Mouse (Mus musculus): ENCODE measurements at regions not wholly inside any gene's neighbourhood (a gene's known extent, or its start where the extent isn't known, plus 50 kb on each side); places are given as distances from the start of the nearest gene placed in this dataset.

DNA sequence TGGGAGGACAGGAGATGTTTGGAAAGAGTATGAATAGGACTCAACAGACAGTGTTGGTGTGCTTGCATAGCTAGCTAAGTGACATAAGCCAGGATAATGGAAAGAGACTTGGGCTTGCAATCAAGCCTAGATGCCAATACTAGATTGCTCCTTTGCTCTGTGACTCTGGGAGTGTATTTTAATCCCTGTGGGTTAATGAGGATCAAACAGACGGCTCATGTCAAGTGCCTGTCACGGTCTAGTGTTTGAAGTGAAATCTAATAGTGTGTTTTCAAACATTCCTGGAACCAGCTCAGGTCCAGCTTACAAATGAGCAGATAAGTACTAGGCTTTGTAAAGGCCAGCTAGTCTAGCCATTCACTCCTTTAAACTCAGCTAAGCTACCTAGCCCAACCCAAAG, 64.1 kb upstream of the Ranbp3l start:
- no peak for ATAC-seq (replicated peaks; ENCODE audit: poor library complexity)

DNA sequence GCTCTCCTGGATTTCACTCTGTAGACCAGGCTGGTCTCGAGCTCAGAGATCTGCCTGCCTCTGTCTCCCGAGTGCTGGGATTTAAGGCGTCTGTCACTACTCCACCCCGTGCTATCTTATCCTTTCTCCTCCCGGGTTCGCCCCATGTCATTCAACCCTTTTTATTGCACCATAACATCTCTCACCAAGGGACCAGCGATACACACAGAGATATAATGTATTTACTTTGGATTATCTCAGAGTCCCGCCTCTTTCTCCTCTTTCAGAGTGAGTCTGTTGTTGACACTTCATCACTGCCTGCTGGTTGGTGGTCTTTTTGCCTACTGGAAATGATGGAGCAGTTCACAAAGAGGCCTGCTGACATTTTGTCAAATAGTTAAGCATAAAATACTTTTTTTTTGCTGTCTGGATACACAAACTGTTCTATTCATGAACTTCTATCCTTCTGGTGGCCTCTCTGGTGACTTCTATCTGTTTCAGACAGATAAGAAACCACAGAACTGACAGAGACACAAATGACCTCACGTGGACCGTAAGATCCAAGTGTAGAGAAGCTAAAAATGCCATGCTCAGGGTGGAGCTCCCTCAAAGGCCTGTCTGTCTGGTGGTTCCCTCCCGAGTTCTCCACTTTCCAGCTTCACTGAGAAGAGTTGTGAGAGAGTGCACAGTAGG, 70.1 kb upstream of the Ranbp3l start:
- peak; percentile 72 for ATAC-seq (replicated peaks; ENCODE audit: poor library complexity)

DNA sequence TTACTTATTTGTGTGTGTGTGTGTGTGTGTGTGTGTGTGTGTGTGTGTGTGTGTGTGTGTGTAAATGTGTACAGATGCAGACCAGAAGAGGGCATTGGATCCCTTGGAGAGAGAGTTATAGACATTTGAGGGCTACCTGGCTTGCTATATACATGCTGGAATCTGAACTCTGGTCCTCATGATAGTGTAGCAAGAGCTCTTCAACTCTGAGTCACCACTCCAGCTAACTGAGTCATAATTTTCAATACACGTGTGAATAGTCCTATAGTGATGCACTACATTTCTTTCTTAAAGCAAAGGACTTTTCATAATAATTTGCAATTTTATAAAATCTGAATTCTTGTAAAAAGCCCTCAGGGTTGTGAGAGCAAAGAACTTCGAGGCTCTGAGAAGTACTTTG, 70.9 kb upstream of the Ranbp3l start:
- ATAC-seq (replicated peaks; ENCODE audit: poor library complexity) = no peak

DNA sequence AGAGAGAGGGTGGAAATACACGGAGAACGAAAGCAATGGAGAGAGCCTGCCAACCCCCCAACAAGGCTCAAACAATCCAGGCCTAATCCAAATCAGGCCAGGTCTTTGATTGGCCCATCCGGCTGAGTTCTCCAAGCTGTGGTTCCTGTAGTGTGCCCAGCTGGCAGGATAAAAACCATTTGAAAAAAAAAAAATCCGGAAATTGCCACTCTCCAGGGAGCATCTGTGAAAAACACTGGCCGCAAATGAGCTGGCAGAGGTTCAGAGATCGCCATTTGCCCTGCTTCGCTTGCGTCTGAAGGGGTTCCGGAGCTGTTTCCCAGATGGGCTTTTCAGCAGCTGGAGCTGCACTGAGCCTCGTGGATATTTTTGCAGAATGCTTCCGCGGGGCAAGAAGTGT, 71.4 kb upstream of the Ranbp3l start:
- ATAC-seq (replicated peaks; ENCODE audit: poor library complexity) = no peak

DNA sequence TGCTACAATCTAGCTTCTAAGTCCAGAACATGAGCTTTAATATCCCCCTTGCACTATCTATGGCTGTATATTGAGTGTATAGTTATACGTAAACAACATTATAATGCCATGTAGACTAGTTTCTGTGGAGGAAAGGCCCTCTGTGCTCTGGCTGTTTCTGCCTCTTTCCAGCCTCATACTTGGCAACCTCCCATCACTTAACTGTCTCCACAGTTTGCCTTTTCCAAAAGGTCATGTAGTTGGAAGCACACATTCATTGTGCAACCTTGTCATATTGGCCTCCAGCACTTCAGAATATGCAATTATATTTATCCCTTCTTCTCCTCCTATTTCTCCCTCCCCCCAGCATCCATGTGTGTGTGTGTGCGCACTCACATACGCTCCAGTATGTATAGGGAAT, 82.2 kb upstream of the Ranbp3l start:
- no peak for ATAC-seq (replicated peaks; ENCODE audit: poor library complexity)

DNA sequence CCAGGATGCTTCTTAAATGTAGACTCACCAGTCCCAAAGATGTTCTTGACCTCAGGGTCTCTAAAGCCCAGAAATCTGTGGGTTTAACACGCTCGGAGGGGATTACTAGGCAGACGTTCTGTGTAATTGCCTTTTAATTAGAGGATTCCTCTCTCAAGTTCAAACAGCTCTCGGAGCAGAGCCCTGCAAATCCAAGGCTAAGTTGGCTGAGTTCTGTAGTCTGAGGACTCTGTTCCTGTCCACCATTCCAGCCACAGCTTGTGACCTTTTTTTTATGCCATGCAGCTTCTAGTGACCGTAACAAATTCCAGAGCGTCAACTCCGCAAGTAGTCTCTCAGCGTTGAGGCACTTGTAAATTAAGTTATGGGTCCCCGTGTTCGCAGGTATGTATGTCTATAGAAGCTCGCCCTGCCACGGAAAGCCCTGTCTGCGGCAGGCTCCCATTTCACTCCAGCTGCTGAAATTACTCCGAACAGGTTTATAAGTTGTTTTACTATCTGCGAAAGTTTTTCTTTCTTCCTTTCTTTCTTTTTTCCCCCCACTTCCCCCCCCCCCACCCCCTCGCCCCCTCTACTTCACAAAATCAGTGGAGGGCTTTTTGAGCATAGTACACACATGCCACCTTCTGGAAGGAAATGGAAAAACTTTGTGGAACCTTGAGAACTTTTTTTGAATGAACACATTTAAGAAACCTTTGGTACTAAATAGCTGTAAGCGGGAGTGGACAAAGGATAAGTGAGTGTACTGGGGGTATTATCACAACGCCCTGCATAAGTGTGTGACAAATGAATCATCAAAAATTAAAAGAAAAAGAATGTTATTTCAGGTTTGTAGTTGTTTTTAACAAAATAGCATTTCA, 82.9 kb upstream of the Ranbp3l start:
- no peak for ATAC-seq (replicated peaks; ENCODE audit: poor library complexity)

DNA sequence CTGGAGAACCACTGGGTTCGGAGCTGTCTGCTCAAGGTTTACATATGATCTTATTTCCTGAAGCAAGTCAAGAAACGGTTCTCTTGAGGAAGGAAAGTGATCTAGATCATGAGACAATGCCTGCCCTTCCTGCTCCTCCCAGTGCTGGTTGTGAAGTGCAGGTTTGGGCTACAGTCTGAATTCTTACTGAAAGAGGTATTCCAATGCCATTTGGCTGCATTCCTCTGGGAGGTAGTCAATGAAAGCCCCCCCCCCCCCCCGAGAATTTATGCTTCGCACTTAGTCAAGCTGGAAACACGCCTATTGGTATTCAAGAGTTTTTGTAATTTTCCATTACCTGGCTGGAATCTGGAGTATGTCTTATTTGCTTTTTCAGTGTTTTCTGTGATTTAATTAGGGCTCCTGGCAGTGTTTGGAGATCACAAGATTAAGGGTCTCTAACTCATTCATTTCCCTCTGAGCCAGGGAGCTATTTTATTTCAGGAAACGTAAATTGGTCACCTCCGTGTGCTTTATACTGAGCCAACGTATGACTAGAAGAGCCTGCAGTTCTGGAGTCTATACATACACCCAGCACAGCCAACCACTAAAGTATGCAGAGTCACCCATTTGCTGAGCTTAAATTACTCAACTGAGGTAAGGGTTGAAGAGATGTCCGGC, 84.7 kb upstream of the Ranbp3l start:
- ATAC-seq (replicated peaks; ENCODE audit: poor library complexity) = no peak

DNA sequence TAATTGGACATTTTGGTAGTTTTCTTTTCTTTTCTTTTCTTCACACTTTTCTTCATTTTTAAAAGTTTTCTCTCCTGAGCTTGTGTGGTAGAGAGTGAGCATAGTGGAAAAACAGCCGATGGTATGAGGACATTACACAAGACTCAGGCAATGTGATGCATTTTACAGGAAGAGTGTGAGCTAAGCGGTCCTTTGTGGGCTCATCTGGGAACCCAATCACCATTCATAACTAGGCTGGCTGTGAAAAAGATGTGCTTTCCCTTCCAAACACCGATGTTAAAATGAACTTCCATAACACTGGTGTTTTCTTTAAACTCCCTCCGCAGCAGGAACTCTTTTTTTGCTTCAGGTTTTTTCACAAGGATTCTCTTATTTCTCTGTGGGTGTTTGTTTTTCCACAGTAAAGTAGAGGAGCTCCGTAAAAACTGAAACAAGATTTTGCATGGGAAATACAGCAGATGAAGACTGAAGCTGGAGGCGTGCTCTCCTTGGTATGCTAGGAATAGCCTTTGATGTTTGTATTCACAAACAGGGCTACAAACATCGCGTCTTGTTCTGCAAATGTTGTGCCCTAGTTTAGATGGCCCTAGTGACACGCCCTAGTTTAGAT, 92.8 kb upstream of the Ranbp3l start:
- no peak for ATAC-seq (replicated peaks; ENCODE audit: poor library complexity)

DNA sequence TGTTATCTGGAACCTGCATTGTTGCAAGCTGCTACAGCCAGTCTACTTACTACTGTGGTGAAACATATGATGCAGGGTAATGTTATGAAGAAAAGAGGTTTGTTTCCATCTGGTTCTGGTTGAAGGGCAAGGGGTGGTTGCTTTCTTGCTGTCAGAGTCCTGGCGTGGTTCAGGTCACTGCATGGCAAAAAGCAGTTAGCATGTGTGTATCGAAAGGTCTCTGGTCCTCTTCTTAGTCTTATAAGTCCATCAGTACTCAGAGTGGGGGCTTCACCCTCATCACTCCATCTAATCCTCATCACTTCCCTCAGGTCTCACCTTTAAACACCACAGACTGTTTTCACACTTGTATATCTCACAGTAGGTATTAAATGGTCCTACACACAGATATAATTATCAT, 99.7 kb upstream of the Ranbp3l start:
- no peak for ATAC-seq (replicated peaks; ENCODE audit: poor library complexity)

DNA sequence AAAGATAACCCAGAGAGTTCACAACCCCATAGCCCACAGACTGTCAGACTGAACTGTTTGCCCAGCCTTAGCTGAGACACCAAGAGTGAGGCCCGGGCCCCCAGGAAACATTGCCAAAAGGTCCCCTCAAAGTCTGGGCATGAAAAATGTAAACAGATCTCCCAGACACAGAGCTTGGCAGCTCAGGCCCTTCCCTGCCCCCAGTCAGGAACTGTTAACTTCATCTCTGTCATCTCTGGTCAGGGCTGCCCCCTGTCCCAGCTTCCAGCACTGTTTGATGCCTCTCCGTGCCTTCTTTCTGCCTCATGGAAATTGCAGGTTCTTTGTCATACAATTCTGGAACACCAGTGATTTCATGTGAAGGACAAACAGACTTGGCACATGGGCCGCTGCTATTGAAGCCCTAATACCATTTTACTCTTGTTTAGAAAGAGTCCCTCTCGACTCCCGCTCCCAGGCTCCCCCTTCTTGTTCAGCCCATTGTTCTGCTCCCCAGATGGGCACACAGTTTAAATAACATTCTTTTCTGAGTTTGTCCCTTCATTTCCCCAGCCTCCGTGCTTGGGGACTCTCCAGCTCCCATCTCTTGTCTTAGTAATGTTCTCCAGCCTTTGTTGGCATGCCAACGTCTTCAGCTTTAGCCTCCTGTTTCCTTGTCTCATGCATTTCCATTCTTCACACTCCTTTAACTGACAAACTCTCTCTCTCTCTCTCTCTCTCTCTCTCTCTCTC, 100.4 kb upstream of the Ranbp3l start:
- ATAC-seq (replicated peaks; ENCODE audit: poor library complexity) = no peak

DNA sequence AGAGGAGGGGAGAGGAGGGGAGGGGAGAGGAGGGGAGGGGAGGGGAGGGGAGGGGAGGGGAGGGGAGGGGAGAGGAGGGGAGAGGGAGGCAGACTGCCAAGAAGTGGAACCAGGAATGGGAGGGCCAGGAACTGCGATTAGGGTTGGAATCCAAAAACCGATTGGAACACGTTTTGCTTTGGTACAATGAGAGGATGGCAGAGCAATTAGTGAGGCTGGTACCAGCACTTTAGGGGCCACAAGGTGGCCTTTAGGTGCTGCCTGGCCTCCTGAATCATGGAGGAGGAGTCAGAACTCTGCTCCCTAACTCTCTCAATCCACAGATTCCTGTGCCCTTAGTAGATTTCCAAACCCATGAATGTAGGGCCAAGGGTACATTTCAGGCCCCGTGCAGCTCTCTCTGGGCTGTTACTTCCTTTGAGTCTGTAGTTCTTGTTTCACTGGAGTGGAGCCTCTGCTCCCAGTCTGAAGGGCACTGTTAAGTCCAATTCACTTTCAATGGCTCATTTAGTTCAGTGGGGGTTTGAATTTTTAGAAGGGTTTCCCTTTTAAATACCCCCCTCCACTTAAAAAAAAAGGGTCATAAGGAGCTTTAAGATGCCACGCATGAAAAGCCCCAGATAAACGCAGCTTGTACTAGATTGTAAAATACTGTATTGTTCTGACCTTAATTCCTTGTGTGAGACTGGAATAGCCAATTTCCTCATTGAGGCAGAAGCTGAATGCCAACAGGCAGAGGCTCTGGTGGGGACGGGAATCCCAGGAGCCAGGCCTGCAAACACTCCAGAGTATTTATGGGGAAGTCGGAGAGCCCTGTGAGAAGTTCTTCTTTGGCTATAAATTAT, 102.4 kb upstream of the Ranbp3l start:
- ATAC-seq (replicated peaks; ENCODE audit: poor library complexity) = no peak

DNA sequence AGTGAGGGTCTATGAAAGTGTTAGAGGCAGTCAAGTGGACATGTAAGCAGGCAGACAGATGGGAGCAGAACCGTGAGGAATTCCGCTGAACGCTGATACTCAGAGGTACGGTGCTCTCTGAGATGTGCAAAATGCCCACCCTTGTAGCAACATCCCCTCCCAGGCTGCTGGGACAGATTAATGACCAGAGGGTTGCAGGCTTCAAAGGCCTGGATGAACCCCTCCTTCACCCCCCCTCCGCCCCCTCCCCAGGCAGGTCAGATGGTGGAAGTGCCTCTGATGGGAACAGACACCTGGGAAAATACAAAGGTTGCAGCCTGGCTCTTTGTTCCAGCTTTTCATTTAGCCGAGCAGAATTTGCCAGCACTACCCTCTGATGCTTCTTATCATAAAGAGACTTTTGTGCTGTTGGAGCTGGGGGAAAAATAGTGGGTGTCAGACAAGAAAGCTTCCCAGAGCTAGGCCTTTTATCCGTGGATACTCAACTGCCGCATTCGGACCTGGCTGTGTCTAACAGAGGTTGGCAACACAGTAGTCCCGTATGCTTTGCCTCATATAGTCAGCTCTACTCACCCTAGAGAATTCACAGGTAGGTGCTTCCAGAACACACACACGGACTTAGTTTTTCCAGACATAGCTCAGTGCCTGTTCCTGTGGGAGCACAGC, 111.2 kb upstream of the Ranbp3l start:
- no peak for ATAC-seq (replicated peaks; ENCODE audit: poor library complexity)

DNA sequence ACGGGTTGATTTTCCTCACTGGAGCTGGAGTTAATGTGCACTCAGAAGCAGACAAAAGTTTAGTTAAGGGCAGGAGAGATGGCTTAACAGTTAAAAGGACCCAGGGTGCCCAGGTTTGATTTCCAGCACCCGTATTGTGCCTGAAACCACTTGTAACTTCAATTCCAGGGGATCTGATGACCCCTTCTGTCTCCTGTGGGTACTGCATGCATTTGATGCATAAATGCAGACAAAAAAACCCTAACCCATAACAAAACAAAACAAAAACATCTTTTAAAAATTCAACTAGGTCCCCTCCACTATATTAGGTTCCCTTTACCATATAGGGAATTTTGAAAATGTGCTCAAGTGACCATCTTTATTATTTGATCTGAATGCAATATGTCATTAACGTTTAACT, 112.2 kb upstream of the Ranbp3l start:
- no peak for ATAC-seq (replicated peaks; ENCODE audit: poor library complexity)

DNA sequence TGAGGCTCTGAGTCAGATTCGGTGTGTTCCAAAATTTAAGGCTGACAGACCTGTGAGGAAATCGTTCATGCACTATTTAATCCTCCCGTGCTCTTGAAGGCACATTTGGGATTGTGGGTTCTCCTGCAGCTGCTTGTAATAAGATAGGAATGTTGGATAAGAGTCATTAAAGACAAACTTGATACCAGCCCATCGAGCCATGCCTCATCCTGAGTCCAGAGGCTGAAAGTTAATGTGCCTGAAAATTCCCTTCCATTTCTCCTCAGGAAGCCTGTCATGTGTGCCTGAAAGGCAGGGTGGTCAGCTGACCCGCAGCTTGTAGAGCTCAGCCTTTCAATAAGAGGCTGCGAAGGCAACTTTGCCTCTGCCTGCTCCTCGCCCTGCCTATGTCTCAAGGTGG, 113.4 kb upstream of the Ranbp3l start:
- no peak for ATAC-seq (replicated peaks; ENCODE audit: poor library complexity)

DNA sequence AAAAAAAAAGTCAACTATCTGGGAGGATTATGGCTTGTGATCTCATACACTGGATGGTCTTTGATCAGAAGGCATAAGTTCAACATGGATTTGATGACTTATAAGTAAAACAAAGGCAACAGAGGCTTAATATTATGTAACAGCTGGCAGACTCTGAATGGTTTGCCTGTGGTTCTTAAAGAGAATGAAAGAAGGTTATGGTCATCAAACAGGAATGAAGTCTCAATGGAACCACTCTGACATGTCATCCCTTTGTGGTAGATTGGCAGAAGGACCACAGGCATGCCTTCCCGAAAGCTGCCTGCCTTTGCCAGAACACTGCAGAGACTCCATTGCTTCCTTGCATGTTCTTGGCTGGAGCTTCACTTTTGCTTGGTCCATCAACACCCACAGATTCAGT, 116.8 kb upstream of the Ranbp3l start:
- no peak for ATAC-seq (replicated peaks; ENCODE audit: poor library complexity)

DNA sequence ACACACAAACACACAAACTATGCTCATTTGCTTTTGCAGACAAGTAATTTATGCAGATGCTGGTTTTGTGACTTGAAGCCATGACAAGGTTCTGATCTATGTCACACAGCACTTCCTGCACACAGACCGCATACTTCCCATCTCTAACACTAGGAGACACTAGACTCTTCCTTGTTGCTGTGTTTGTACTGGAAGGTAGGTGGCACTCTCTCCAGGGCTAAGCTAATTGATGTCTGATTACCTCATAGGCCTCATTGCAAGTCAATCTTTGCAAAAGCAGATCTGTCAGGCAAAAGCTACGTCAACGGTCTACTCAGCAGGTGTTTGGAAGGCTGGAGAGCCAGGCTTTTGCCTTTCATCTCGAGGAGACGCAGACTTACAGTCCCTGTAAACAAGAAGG, 118.3 kb upstream of the Ranbp3l start:
- ATAC-seq (replicated peaks; ENCODE audit: poor library complexity) = peak; percentile 52

DNA sequence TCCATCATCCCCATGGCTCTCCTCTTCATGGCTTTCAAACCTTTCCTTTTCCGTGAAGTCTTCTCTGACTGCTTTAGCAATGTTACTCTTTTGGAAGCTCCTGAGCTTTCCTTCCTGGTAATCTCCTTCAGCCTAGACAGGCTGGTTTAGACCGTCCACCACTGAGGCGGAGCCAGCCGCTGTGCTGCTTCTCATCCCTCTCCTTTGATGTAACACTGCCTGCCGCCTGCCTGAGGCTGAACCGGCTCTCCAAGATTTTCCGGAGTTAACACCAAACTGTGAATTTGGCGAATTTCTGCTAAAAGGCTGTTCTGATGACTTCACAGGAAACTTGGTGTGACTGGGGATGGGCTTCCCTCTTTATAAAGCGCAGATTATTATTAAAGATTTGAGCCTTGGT, 125.6 kb upstream of the Ranbp3l start:
- ATAC-seq (replicated peaks; ENCODE audit: poor library complexity) = no peak

DNA sequence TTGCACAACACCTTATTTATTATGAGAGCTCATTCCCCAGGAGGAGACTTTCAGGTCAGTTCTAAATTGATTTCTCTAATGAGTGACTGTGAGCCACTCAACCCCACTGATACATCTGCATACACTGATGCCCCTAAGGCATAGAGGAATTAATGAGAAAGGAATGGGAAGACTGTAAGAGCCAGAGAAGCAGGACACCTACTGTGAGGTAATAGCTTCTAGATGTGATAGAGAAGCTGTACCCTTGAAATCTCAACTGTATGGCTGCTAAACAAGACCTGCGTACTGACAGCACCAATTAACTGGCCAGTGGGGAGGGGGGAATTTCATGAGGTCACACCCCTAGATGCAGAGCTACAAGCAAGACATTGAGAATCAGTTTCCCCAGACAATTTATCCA, 128.3 kb upstream of the Ranbp3l start:
- ATAC-seq (replicated peaks; ENCODE audit: poor library complexity) = no peak

DNA sequence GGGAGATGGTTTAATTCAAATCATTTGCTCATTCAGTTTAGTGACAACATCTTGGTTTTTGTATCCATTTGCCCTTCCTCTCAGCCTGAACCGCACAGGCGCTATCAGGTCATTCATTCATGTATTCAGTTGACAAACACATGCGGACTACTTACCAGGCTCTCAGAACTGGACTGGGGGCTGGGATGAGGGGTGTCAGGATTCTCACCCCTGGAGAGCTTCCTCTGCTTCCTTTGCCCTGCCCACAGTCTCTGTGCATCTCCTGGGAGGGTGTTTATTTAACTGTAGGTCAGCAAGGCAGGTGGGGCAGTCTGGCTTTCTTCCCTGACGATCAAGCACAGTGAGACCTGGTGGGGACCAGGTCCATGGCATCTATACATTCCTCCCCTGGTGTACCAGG, 123.6 kb upstream of the Slc1a3 start:
- no peak for ATAC-seq (replicated peaks; ENCODE audit: poor library complexity)

DNA sequence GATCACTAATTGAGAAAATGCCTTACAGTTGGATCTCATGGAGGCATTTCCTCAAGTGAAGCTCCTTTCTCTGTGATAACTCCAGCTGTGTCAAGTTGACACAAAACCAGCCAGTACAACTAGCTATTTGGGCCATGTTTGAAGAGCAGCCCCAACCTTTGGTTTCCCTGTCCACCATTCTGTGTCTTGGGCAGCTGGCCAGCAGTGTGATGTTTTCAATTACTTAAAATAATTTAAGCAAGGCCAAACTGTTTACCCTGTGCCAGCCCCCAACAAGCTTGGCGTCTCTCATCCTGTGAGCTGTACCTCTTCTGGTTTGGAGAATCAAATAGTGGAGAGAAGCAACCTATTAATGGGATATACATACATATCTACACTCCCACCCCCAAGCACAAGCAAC, 122.4 kb upstream of the Slc1a3 start:
- ATAC-seq (replicated peaks; ENCODE audit: poor library complexity) = no peak

All from megakaryocyte progenitor cell, adult 5-6 weeks (primary cell).